ENCODE assay signal across 21 mouse cellular contexts in genomic region chr2:144226906-144227586, GRCm38 (mm10). TPM values are rescaled to one million over a fixed set of nuclear protein-coding genes. Genes with fewer than 3 reads are reported as not detected.
DNase-seq lines count a peak whose midpoint lies in the region; ATAC-seq and TF ChIP-seq lines count a peak whose summit lies in the region.
"Had no signal": no experiment of that assay in that cellular context is flagged by ENCODE, and none has a peak within 500 bp of the region (broad histone marks: within the 10 kb centered on the region; RNA-seq: fewer than 3 reads in every experiment).

No protein-coding gene starts in this region.

- no peak overlapping the region for H3K9ac ChIP-seq in hindbrain, embryonic 13.5 days
- no peak overlapping the region for H3K9ac ChIP-seq in hindbrain, postnatal 0 days (replicated peaks; ENCODE audit: low read length)
- H3K9ac ChIP-seq in lung, embryonic 15.5 days: no peak overlapping the region
- H3K9ac ChIP-seq in neural tube, embryonic 12.5 days: no peak overlapping the region
- no peak overlapping the region for H3K9ac ChIP-seq in neural tube, embryonic 15.5 days (replicated peaks)
- H3K9ac ChIP-seq: embryonic facial prominence, embryonic 12.5 days; embryonic facial prominence, embryonic 15.5 days; forebrain, postnatal 0 days had no signal

- no peak overlapping the region for H3K27ac ChIP-seq in hindbrain, embryonic 13.5 days
- H3K27ac ChIP-seq in hindbrain, postnatal 0 days: no peak overlapping the region
- no peak overlapping the region for H3K27ac ChIP-seq in lung, embryonic 15.5 days
- H3K27ac ChIP-seq in neural tube, embryonic 12.5 days: no peak overlapping the region
- no peak overlapping the region for H3K27ac ChIP-seq in neural tube, embryonic 15.5 days (replicated peaks)
- H3K27ac ChIP-seq: embryonic facial prominence, embryonic 12.5 days; embryonic facial prominence, embryonic 15.5 days; gastrocnemius, adult 2 months had no signal

- H3K9me3 ChIP-seq in hindbrain, embryonic 13.5 days: 0 out of 2 replicates have a peak, but pooled peaks cover 6% of the 10 kb centered on the region
- H3K9me3 ChIP-seq in hindbrain, postnatal 0 days (ENCODE audit: low read length): no peaks in the 10 kb centered on the region
- no peaks in the 10 kb centered on the region for H3K9me3 ChIP-seq in lung, embryonic 15.5 days
- H3K9me3 ChIP-seq in neural tube, embryonic 12.5 days: no peaks in the 10 kb centered on the region
- no peaks in the 10 kb centered on the region for H3K9me3 ChIP-seq in neural tube, embryonic 15.5 days (replicated peaks)
- H3K9me3 ChIP-seq: embryonic facial prominence, embryonic 12.5 days; embryonic facial prominence, embryonic 15.5 days had no signal

- peak; percentile 24; the same call in 1 of the 2 replicates for ATAC-seq in hindbrain, embryonic 13.5 days (ENCODE audit: low FRiP score)
- ATAC-seq in hindbrain, postnatal 0 days: no peak
- ATAC-seq in lung, embryonic 15.5 days (ENCODE audit: borderline replicate concordance, extremely low read depth, low FRiP score, low TSS enrichment): peak; percentile 17; the same call in 1 of the 2 replicates
- ATAC-seq in neural tube, embryonic 12.5 days (ENCODE audit: low FRiP score, low read depth): peak; percentile 61; the same call in 1 of the 2 replicates
- ATAC-seq in neural tube, embryonic 15.5 days (ENCODE audit: low FRiP score): no peak
- ATAC-seq: CD4-positive, CD25-positive, alpha-beta regulatory T cell, adult 4 months; forebrain, embryonic 14.5 days; forebrain, postnatal 0 days had no signal

- WGBS in hindbrain, embryonic 13.5 days: 79% methylated on average over 12 of the region's 12 CpGs
- WGBS in hindbrain, postnatal 0 days: 83% methylated on average over 12 of the region's 12 CpGs
- 83% methylated on average over 12 of the region's 12 CpGs for WGBS in lung, embryonic 15.5 days
- WGBS in neural tube, embryonic 12.5 days: 79% methylated on average over 12 of the region's 12 CpGs
- WGBS in neural tube, embryonic 15.5 days: 84% methylated on average over 12 of the region's 12 CpGs

- 0 out of 2 replicates have a peak, but pooled peaks cover 4% of the 10 kb centered on the region for H3K4me1 ChIP-seq in hindbrain, embryonic 13.5 days (replicated peaks)
- H3K4me1 ChIP-seq in hindbrain, postnatal 0 days (ENCODE audit: insufficient read depth, low read length): no peaks in the 10 kb centered on the region
- H3K4me1 ChIP-seq in lung, embryonic 15.5 days: no peaks in the 10 kb centered on the region
- H3K4me1 ChIP-seq in neural tube, embryonic 12.5 days: no peaks in the 10 kb centered on the region
- no peaks in the 10 kb centered on the region for H3K4me1 ChIP-seq in neural tube, embryonic 15.5 days

- no peaks in the 10 kb centered on the region for H3K36me3 ChIP-seq in hindbrain, embryonic 13.5 days
- no peaks in the 10 kb centered on the region for H3K36me3 ChIP-seq in hindbrain, postnatal 0 days (ENCODE audit: insufficient read depth, low read length)
- no peaks in the 10 kb centered on the region for H3K36me3 ChIP-seq in lung, embryonic 15.5 days
- no peaks in the 10 kb centered on the region for H3K36me3 ChIP-seq in neural tube, embryonic 12.5 days
- no peaks in the 10 kb centered on the region for H3K36me3 ChIP-seq in neural tube, embryonic 15.5 days
- H3K36me3 ChIP-seq: embryonic facial prominence, embryonic 12.5 days; embryonic facial prominence, embryonic 15.5 days had no signal

- no peak overlapping the region for H3K4me2 ChIP-seq in hindbrain, embryonic 13.5 days
- no peak overlapping the region for H3K4me2 ChIP-seq in hindbrain, postnatal 0 days (ENCODE audit: low read depth, low read length)
- no peak overlapping the region for H3K4me2 ChIP-seq in lung, embryonic 15.5 days
- H3K4me2 ChIP-seq in neural tube, embryonic 12.5 days (replicated peaks): no peak overlapping the region
- no peak overlapping the region for H3K4me2 ChIP-seq in neural tube, embryonic 15.5 days
- H3K4me2 ChIP-seq: embryonic facial prominence, embryonic 12.5 days; embryonic facial prominence, embryonic 15.5 days; heart, embryonic 11.5 days had no signal

- H3K27me3 ChIP-seq in hindbrain, embryonic 13.5 days: no peaks in the 10 kb centered on the region
- H3K27me3 ChIP-seq in hindbrain, postnatal 0 days (ENCODE audit: insufficient read depth, low read length): no peaks in the 10 kb centered on the region
- H3K27me3 ChIP-seq in lung, embryonic 15.5 days: no peaks in the 10 kb centered on the region
- no peaks in the 10 kb centered on the region for H3K27me3 ChIP-seq in neural tube, embryonic 12.5 days (replicated peaks)
- H3K27me3 ChIP-seq in neural tube, embryonic 15.5 days (replicated peaks): no peaks in the 10 kb centered on the region
- H3K27me3 ChIP-seq: embryonic facial prominence, embryonic 12.5 days; embryonic facial prominence, embryonic 15.5 days had no signal

- TF ChIP-seq CTCF in hindbrain, postnatal 0 days (IDR thresholded peaks at IDR 0.05; ENCODE audit: low read depth): no peak

- no peak overlapping the region for H3K4me3 ChIP-seq in hindbrain, embryonic 13.5 days
- H3K4me3 ChIP-seq in hindbrain, postnatal 0 days (ENCODE audit: low read length): no peak overlapping the region
- no peak overlapping the region for H3K4me3 ChIP-seq in lung, embryonic 15.5 days
- no peak overlapping the region for H3K4me3 ChIP-seq in neural tube, embryonic 12.5 days
- no peak overlapping the region for H3K4me3 ChIP-seq in neural tube, embryonic 15.5 days (replicated peaks)
- H3K4me3 ChIP-seq: embryonic facial prominence, embryonic 12.5 days; embryonic facial prominence, embryonic 15.5 days; gastrocnemius, adult 2 months had no signal

- no peak for DNase-seq in hindbrain, postnatal 0 days (ENCODE audit: low spot score)
- DNase-seq in lung, postnatal 10 days: no peak
- DNase-seq: adrenal gland, adult 2 months; adrenal gland, postnatal 14 days; cerebellum, adult 11 months; cerebellum, adult 2 months; cerebellum, adult 9-11 months; cerebellum, postnatal 25 days; forebrain, postnatal 0 days; gastrocnemius, adult 2 months; gastrocnemius, postnatal 14 days; heart, adult 11 months had no signal

RNA-seq across cellular contexts. Expression of gene Mgme1, which starts 43.4 kb away (rescaled TPM):
- polyA plus RNA-seq in hindbrain, embryonic 13.5 days (2015; fragmentation: Nextera tagmentation; extraction: Ambion mirVana): 11.1 and 12.1 TPM in 2 replicates
- total RNA-seq in hindbrain, postnatal 0 days (2014; rRNA removed): 4.4 and 5.1 TPM in 2 replicates
- 6.5 and 6.6 TPM in 2 replicates for polyA plus RNA-seq in hindbrain, postnatal 0 days (2015; fragmentation: Nextera tagmentation; extraction: Ambion mirVana)
- polyA plus RNA-seq in lung, embryonic 15.5 days (2015; fragmentation: Nextera tagmentation; extraction: Ambion mirVana): 24.2 and 25.9 TPM in 2 replicates
- polyA plus RNA-seq in neural tube, embryonic 12.5 days (2016; fragmentation: Nextera tagmentation; extraction: Ambion mirVana): 12.9 and 14.6 TPM in 2 replicates
- 13.3 and 15.5 TPM in 2 replicates for polyA plus RNA-seq in neural tube, embryonic 15.5 days (2015; fragmentation: Nextera tagmentation; extraction: Ambion mirVana)

RNA-seq across cellular contexts. Expression of gene Snx5, which starts 43.7 kb away (rescaled TPM):
- 72.8 and 74.9 TPM in 2 replicates for polyA plus RNA-seq in hindbrain, embryonic 13.5 days (2015; fragmentation: Nextera tagmentation; extraction: Ambion mirVana)
- 67.1 and 67.2 TPM in 2 replicates for total RNA-seq in hindbrain, postnatal 0 days (2014; rRNA removed)
- 68.1 and 71.6 TPM in 2 replicates for polyA plus RNA-seq in hindbrain, postnatal 0 days (2015; fragmentation: Nextera tagmentation; extraction: Ambion mirVana)
- polyA plus RNA-seq in lung, embryonic 15.5 days (2015; fragmentation: Nextera tagmentation; extraction: Ambion mirVana): 108 and 116 TPM in 2 replicates
- polyA plus RNA-seq in neural tube, embryonic 12.5 days (2016; fragmentation: Nextera tagmentation; extraction: Ambion mirVana): 87.2 and 88.9 TPM in 2 replicates
- polyA plus RNA-seq in neural tube, embryonic 15.5 days (2015; fragmentation: Nextera tagmentation; extraction: Ambion mirVana): 74.4 and 93.8 TPM in 2 replicates

Comparison
In these comparisons a context has a peak if more than half of its experiments do, and no peak if none do; other contexts are left out.
1. ATAC-seq: peak in hindbrain, embryonic 13.5 days (single experiment), lung, embryonic 15.5 days (single experiment) and neural tube, embryonic 12.5 days (single experiment); none in hindbrain, postnatal 0 days (single experiment) and neural tube, embryonic 15.5 days (single experiment).